Mouse (Mus musculus) CH12.LX (cell line): ENCODE results near the gene Ntm. TPM values are rescaled to one million over a fixed set of nuclear protein-coding genes. Genes with fewer than 3 reads are reported as not detected.

Experiments used
- DNase-seq: peaks from one replicate; pipeline ENCODE4 v3.0.0-alpha.2; 2013; ENCODE audit errors: extremely low read depth
- H3K27ac ChIP-seq: 2 replicates; pipeline ENCODE4 v1.5.1; 2012; ENCODE audit warnings: low read depth, mild to moderate bottlenecking, control low read depth, moderate library complexity; ENCODE audit not compliant: insufficient read depth
- H3K27me3 ChIP-seq: replicated peaks from 2 replicates; pipeline ENCODE3; 2012; ENCODE audit warnings: inconsistent platforms
- H3K36me3 ChIP-seq, 2 experiments: replicated peaks in 1 of 2; 2 replicates each; pipeline versions ENCODE3 to v1.6.1; 2012; ENCODE audit warnings: inconsistent platforms in 1 of 2, low read length in 1 of 2, mild to moderate bottlenecking in 1 of 2, mixed read lengths in 1 of 2, moderate library complexity in 1 of 2; ENCODE audit not compliant: control insufficient read depth in 1 of 2, insufficient read depth in 1 of 2
- H3K4me1 ChIP-seq, 2 experiments: 2 replicates each; pipeline ENCODE4 v1.6.1; 2012; ENCODE audit warnings: inconsistent platforms in 1 of 2, moderate library complexity in 1 of 2; ENCODE audit not compliant: insufficient read depth in 2 of 2, control insufficient read depth in 1 of 2
- H3K4me2 ChIP-seq: 2 replicates; pipeline ENCODE4 v1.6.1; 2012; ENCODE audit warnings: low read depth, mild to moderate bottlenecking, control low read depth; ENCODE audit not compliant: poor library complexity, insufficient read depth, severe bottlenecking
- H3K4me3 ChIP-seq, 3 experiments: fragments of 150-350 bp in 1 of 3; sonication (generic) in 1 of 3; replicated peaks in 1 of 3; 2 replicates each; pipeline versions ENCODE3 to v1.5.1; 2011 to 2012; ENCODE audit warnings: low read depth in 2 of 3, low read length in 2 of 3, mild to moderate bottlenecking in 2 of 3, moderate library complexity in 2 of 3, control low read depth in 1 of 3, improper control_type of control experiment in 1 of 3, inconsistent platforms in 1 of 3, mixed read lengths in 1 of 3; ENCODE audit not compliant: poor library complexity in 1 of 3
- H3K79me2 ChIP-seq: replicated peaks from 2 replicates; pipeline ENCODE4 v1.6.1; 2012; ENCODE audit warnings: mild to moderate bottlenecking, moderate library complexity; ENCODE audit not compliant: control insufficient read depth, poor library complexity, insufficient read depth, severe bottlenecking; ENCODE audit errors: extremely low read depth
- H3K9ac ChIP-seq: 2 replicates; pipeline ENCODE4 v1.6.1; 2012; ENCODE audit warnings: low read depth, mild to moderate bottlenecking, control low read depth, moderate library complexity; ENCODE audit not compliant: insufficient read depth
- H3K9me3 ChIP-seq: replicated peaks from 2 replicates; pipeline ENCODE3; 2012; ENCODE audit warnings: low read length, inconsistent platforms, mixed read lengths
- CHD1 ChIP-seq: IDR thresholded peaks from 2 replicates; pipeline ENCODE4 v1.6.1; 2012; ENCODE audit warnings: low read depth, low read length, improper control_type of control experiment, inconsistent platforms
- CTCF ChIP-seq, 2 experiments: IDR thresholded peaks in 1 of 2; conservative IDR thresholded peaks in 1 of 2; 2 replicates each; pipeline ENCODE4 v1.5.1; 2011 to 2012; ENCODE audit warnings: low read depth in 2 of 2, low read length in 2 of 2, improper control_type of control experiment in 1 of 2, inconsistent platforms in 1 of 2, mild to moderate bottlenecking in 1 of 2, moderate library complexity in 1 of 2
- ELF1 ChIP-seq: IDR thresholded peaks from 2 replicates; pipeline ENCODE4 v1.6.1; 2014; ENCODE audit warnings: low read depth, mild to moderate bottlenecking, inconsistent platforms, low read length, improper control_type of control experiment
- EP300 ChIP-seq: IDR thresholded peaks from 2 replicates; pipeline ENCODE4 v1.6.1; 2011; ENCODE audit warnings: low read length, improper control_type of control experiment
- GABPA ChIP-seq: IDR thresholded peaks from 2 replicates; pipeline ENCODE4 v1.6.1; 2012; ENCODE audit warnings: low read depth, low read length, improper control_type of control experiment, inconsistent platforms; ENCODE audit not compliant: insufficient replicate concordance
- HCFC1 ChIP-seq: IDR thresholded peaks from 2 replicates; pipeline ENCODE4 v1.6.1; 2012; ENCODE audit warnings: low read depth, mild to moderate bottlenecking, inconsistent platforms, low read length, improper control_type of control experiment
- JUND ChIP-seq: conservative IDR thresholded peaks from 2 replicates; pipeline ENCODE4 v1.6.1; 2011; ENCODE audit warnings: low read depth, low read length, improper control_type of control experiment
- NRF1 ChIP-seq: IDR thresholded peaks from 2 replicates; pipeline ENCODE4 v1.6.1; 2014; ENCODE audit warnings: low read depth, mild to moderate bottlenecking, inconsistent platforms, low read length, improper control_type of control experiment, moderate library complexity
- RCOR1 ChIP-seq: conservative IDR thresholded peaks from 2 replicates; pipeline ENCODE4 v1.6.1; 2012; ENCODE audit warnings: low read depth, mild to moderate bottlenecking, inconsistent platforms, low read length, improper control_type of control experiment
- SIN3A ChIP-seq: IDR thresholded peaks from 2 replicates; pipeline ENCODE4 v1.6.1; 2012; ENCODE audit warnings: low read length, improper control_type of control experiment, inconsistent platforms
- SMC3 ChIP-seq: IDR thresholded peaks from 2 replicates; pipeline ENCODE4 v1.6.1; 2011; ENCODE audit warnings: low read depth, low read length, improper control_type of control experiment
- USF1 ChIP-seq: IDR thresholded peaks from 2 replicates; pipeline ENCODE4 v1.6.1; 2014; ENCODE audit warnings: low read depth, mild to moderate bottlenecking, inconsistent platforms, low read length, improper control_type of control experiment
- ZC3H11A ChIP-seq: IDR thresholded peaks from 2 replicates; pipeline ENCODE4 v1.6.1; 2012; ENCODE audit warnings: low read depth, mild to moderate bottlenecking, inconsistent platforms, low read length, improper control_type of control experiment
- ZMIZ1 ChIP-seq: IDR thresholded peaks from 2 replicates; pipeline ENCODE4 v1.6.1; 2012; ENCODE audit warnings: low read depth, mild to moderate bottlenecking, inconsistent platforms, low read length, improper control_type of control experiment
- ZNF384 ChIP-seq: IDR thresholded peaks from 2 replicates; pipeline ENCODE4 v1.6.1; 2012; ENCODE audit warnings: low read depth, low read length, improper control_type of control experiment, inconsistent platforms
- dilution Hi-C: fragments of 300-500 bp; cut with MboI; formaldehyde crosslinking; loops from 2 replicates; pipeline ENCODE4 v1.14.3; 2020; ENCODE audit warnings: low sequenced_read_pairs; ENCODE audit not compliant: extremely low pct_unique_long_range_greater_than_20kb, extremely low pct_ligation_motif_present
- in situ Hi-C: fragments of 300-500 bp; cut with MboI; formaldehyde crosslinking; loops from 3 replicates; pipeline ENCODE4 v1.14.3; 2019; ENCODE audit warnings: low sequenced_read_pairs, low pct_ligation_motif_present, low pct_unique_long_range_greater_than_20kb, mixed read lengths
- polyA plus RNA-seq: library from polyadenylated mRNA; unstranded; fragments of >175 nt; gene quantifications from 2 replicates; pipeline ENCODE4 v1.2.1, GENCODE M21; 2012; ENCODE audit warnings: low read depth; ENCODE audit not compliant: insufficient read length
- total RNA-seq, 2 experiments: library from RNA; depleted of rRNA; stranded (reverse); fragments of 300-350 nt in 1 of 2; fragments of >200 nt in 1 of 2; gene quantifications; 2 replicates each; pipeline ENCODE4 v1.2.3; 2012 to 2014

Ntm gene
- total and polyA plus RNA-seq, 3 experiments: not detected

DNA sequence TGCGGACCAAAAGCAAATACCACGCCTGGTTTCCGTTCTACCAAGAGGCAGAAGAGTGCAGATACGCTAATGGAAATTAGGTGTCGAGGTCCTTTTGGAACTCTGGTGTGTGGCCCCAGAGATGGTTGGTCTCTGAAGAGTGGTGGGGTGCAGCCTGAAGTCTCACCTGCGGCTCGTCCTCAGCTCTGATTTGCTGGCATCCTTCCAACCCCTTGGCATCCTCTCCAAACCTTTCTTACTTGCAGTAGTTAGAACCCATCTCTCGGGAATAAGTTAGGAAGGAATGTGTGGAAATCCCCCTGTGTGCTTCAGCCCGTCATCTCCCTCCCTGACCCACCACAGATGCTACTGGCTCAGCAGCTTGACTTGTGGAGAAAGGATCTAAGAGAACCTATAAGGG lies 367.6 kb downstream of the Ntm start:
- no peak for TF ChIP-seq EP300
- TF ChIP-seq NRF1: no peak
- TF ChIP-seq USF1: no peak
- no peak for TF ChIP-seq HCFC1
- no peak for TF ChIP-seq ELF1
- no peak for TF ChIP-seq SIN3A
- TF ChIP-seq ZC3H11A: no peak
- Histone ChIP-seq H3K4me1 (no peaks in the 10 kb centered on the region), H3K79me2 (no peaks in the 10 kb centered on the region), H3K27ac (no peak overlapping the region), H3K9ac (no peak overlapping the region), H3K36me3 (no peaks in the 10 kb centered on the region), H3K9me3 (peaks cover 76% of the 10 kb centered on the region), H3K4me2 (no peak overlapping the region), H3K4me3 (no peak overlapping the region), H3K27me3 (no peaks in the 10 kb centered on the region)
- dilution Hi-C loops (no loop called here), in situ Hi-C loops (no loop called here)
- DNase-seq: no peak

DNA sequence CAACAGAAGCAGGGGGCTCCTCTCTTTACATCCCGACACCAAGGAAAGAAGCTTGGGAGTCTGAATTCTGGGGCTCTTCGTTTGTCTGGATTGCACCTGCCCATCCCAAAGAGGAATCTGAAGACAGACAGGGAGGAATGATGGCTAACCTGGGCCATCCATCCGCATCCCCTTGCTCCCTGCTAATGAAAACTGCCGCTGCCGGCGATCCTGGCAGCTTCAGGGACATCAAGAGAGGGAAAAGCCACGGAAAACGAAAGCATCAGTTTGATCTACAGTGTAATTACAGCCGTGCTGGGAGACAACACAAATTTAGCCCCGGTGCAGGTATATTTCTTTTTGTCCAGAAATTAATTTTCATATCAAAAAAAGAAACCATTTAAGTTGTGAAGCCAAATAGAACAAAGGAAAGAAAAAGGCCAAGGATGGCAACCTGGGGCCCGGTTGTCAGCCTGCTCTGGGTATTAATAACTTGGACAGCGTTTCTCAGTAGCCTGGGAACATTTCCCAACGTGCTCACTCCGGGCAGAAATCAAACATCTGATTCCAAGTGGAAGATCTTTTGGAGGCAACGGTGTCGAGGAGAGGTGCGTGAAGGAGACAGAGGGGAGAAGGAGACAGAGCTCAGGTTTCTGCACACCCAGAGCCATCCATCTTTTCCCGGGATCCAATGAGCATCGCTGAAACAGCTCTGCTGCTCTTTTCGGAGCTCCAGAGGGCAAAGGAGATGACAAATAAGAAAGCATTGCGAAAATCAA lies 368.2 kb downstream of the Ntm start:
- H3K27ac ChIP-seq: no peak overlapping the region
- H3K4me2 ChIP-seq: no peak overlapping the region
- in situ Hi-C loops (no loop called here), dilution Hi-C loops (no loop called here)
- no peaks in the 10 kb centered on the region for H3K4me1 ChIP-seq
- H3K36me3 ChIP-seq: no peaks in the 10 kb centered on the region
- H3K79me2 ChIP-seq: no peaks in the 10 kb centered on the region
- no peak overlapping the region for H3K9ac ChIP-seq
- peaks cover 78% of the 10 kb centered on the region for H3K9me3 ChIP-seq
- no peak overlapping the region for H3K4me3 ChIP-seq
- no peaks in the 10 kb centered on the region for H3K27me3 ChIP-seq
- TF ChIP-seq ELF1: no peak
- no peak for TF ChIP-seq CHD1
- TF ChIP-seq GABPA: no peak
- no peak for TF ChIP-seq JUND
- TF ChIP-seq ZMIZ1: no peak
- TF ChIP-seq CTCF (conservative IDR thresholded peaks at IDR 0.05 in 1 of 2, IDR thresholded peaks at IDR 0.05 in 1 of 2; ENCODE audit: low read depth in 2 of 2, low read length in 2 of 2): no peak
- TF ChIP-seq SIN3A: no peak
- TF ChIP-seq SMC3: no peak
- TF ChIP-seq ZNF384: no peak
- TF ChIP-seq RCOR1: no peak
- DNase-seq: no peak
